Mouse (Mus musculus) C2C12 (cell line): Measurements from ENCODE around the gene Ssc4d.

ENCODE experiments used
- CTCF ChIP-seq: IDR thresholded peaks from one replicate; pipeline ENCODE4 v1.5.1; 2011; ENCODE audit not compliant: control insufficient read depth, insufficient read depth, insufficient read length
- MAX ChIP-seq: IDR thresholded peaks from one replicate; pipeline ENCODE4 v1.6.1; 2011; ENCODE audit warnings: mild to moderate bottlenecking, control low read depth

DNA sequence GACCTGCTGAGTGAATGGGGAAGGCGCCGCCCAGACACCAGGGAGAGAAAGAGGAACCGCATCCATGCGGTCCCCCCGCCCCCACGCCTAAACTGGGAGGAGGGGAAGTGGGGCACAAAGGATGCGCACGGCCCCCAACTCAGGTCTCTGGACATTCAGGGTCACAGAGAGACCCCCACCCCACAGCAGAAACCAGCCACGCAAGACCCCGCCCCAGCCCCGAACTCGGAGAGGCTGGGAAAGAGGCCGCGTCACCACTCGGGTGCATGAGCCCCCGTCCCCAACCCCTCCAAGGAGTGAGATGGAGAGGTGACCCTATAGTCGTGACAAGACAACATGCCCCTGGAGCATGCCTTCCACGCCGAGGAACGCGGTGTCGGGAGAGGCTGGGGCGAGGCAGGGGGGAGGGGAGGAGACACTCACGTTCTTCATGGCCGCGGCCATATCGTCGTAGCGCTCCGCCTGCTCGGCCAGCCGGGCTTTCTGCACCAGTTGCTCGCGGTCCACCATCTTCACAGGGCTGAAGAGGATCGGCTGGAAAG lies 40.4 kb downstream of the Ssc4d start:
- no peak for TF ChIP-seq CTCF
- no peak for TF ChIP-seq MAX
